Comparison of ENCODE assay signal across 25 mouse cellular contexts in genomic region chr5:137149272-137149882, GRCm38 (mm10). TPM values are rescaled to one million over a fixed set of nuclear protein-coding genes. Genes with fewer than 3 reads are reported as not detected.
A peak's percentile ranks its signal among the peaks of the same experiment; 100 is the strongest.
DNase-seq lines count a peak whose midpoint lies in the region; ATAC-seq and TF ChIP-seq lines count a peak whose summit lies in the region.
"Not testable (repeated sequence)": the region's sequence is repeated elsewhere in the genome, so short reads cannot be mapped to it uniquely, and the experiment has no call there.
"Had no signal": no experiment of that assay in that cellular context is flagged by ENCODE, and none has a peak within 500 bp of the region (broad histone marks: within the 10 kb centered on the region; RNA-seq: fewer than 3 reads in every experiment).

Gene Muc3 (minus strand): TSS chr5:137149322.

- H3K36me3 ChIP-seq in small intestine, adult 2 months (ENCODE audit: control insufficient read depth, insufficient read depth, low read length): peaks cover 55% of the 10 kb centered on the region

- TF ChIP-seq POLR2A in small intestine, adult 2 months (IDR thresholded peaks at IDR 0.05; ENCODE audit: low read depth, low read length): not testable (repeated sequence)

- not testable (repeated sequence) for H3K27me3 ChIP-seq in small intestine, adult 2 months (ENCODE audit: control insufficient read depth, insufficient read depth, low read length)

- DNase-seq in CD4-positive helper T cell, adult 2 months (ENCODE audit: low read depth, low spot score): peak; percentile 43
- peak; percentile 52 for DNase-seq in T-cell, adult 2 months (ENCODE audit: low spot score)
- peak; percentile 55 for DNase-seq in induced T-regulatory cell, adult 2 months (ENCODE audit: low read depth)
- peak; percentile 23 for DNase-seq in naive thymus-derived CD4-positive, alpha-beta T cell, adult 2 months (ENCODE audit: low read depth)

- H3K27ac ChIP-seq in small intestine, adult 2 months (ENCODE audit: insufficient read depth, low read depth, low read length): not testable (repeated sequence)

- H3K4me1 ChIP-seq in small intestine, adult 2 months (ENCODE audit: control insufficient read depth, insufficient read depth, insufficient read length, low read length): not testable (repeated sequence)

- peak; percentile 37 for ATAC-seq in megakaryocyte, adult 5-6 weeks (ENCODE audit: poor library complexity, severe bottlenecking)

- not testable (repeated sequence) for H3K4me3 ChIP-seq in small intestine, adult 2 months (ENCODE audit: low read depth, low read length)

- TF ChIP-seq CTCF in small intestine, adult 2 months (IDR thresholded peaks at IDR 0.05; ENCODE audit: extremely low read depth, insufficient read length, insufficient replicate concordance, low read depth, low read length): not testable (repeated sequence)

RNA-seq across cellular contexts. Expression of gene Muc3, which starts in this region (rescaled TPM):
- not detected in 2 replicates for total RNA-seq in megakaryocyte, adult 5-6 weeks (2015)
- total RNA-seq in megakaryocyte, adult 5-6 weeks (2017): not detected in 2 replicates
- polyA plus RNA-seq in small intestine, adult 2 months (2012; rRNA removed): 52.5 and 653 TPM in 2 replicates
- total RNA-seq: adrenal gland, adult 8-10 months; adrenal gland, postnatal 25 days; gastrocnemius, adult 8-10 months; gastrocnemius, postnatal 25 days; heart, adult 8-10 months; heart, postnatal 25 days; MEL had no signal
- polyA plus RNA-seq: C2C12; cortical plate, adult 2 months; embryonic facial prominence, embryonic 10.5 days; embryonic facial prominence, embryonic 13.5 days; erythroblast, embryonic 14.5 days; forebrain, embryonic 12.5 days; forebrain, embryonic 15.5 days; heart, embryonic 11.5 days; heart, embryonic 14.5 days; heart, postnatal 0 days; hindbrain, embryonic 12.5 days; hindbrain, embryonic 15.5 days had no signal

Comparison
In these comparisons a context has a peak if more than half of its experiments do, and no peak if none do; other contexts are left out.
1. Peak in ATAC-seq in megakaryocyte, adult 5-6 weeks; RNA of the gene not detected or under 1 TPM.